Mouse (Mus musculus): ENCODE results near the gene Magee2.
"Not testable (repeated sequence)": the region's sequence is repeated elsewhere in the genome, so short reads cannot be mapped to it uniquely, and the experiment has no call there.

The Magee2 gene

DNA sequence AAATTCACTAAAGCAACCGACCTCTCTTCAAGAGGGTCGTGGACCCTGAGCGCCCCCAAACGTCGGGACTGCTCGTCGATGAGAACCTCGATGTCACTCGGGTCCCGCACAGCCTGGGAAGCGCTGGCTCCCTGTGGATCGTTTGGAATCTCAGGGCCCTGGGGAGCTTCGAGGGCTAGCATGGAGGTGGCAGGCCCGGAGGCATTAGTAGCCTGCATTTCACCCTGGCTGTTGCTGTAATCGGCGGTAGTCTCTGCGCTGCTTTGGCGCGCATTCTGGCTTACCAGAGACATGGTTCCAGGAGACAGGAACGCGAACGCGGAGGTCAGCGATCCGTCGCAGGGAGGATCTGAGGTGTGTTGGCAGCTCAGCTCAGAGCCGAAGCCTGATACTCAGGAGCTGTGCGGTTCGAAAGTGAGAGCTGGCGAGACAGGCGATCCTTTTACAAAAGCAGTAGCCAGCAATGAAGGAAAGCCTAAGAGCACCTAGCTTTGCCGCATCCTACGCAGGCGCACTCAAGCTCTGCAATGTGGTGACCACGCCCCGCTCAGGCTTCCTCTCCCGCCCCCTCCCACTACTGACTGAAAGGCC, at the start of gene Magee2:
Magee2 (minus strand) TSS at position 517 of the 591 bp plus-strand sequence.
- peak; percentile 18 for DNase-seq

DNA sequence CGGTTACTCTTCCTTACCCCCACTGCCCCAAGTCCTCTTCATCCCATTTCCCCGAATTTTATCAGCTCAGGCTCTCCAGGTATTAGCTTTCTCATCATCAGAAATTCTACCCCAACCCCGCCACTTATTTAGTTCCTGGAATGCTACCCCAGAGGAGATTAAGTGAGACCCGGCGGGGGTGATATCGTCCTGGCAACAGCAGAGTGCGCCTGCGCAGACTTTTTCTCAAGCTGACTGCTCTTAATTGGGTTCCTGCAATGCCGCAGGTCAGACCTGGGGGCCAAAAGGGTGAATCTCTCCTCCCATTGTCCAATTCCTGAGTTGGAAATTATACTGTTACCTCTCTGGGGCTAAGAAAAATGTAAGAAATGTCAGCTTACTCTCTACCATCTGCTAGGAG, 3.5 kb downstream of the Magee2 start:
- DNase-seq = no peak

DNA sequence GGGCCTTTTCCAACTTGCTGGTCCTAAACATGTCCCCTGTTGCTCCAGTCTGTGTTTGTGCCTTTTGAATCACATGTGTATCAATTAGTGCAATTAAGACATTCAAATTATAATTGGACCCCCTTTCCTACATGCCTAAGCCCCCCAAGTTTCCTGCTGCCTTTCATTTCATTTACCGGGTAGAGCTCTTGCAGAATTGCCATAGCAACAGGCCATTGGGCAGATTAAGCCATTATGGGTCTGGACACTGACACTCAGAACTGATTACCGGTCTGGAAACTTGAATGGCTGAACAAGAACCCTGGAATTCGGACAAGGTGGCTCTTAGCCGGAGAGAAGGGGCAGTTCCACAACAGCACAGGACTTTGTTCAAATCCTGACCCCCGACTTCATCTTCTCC, 39.5 kb downstream of the Magee2 start:
- not testable (repeated sequence) for DNase-seq

DNA sequence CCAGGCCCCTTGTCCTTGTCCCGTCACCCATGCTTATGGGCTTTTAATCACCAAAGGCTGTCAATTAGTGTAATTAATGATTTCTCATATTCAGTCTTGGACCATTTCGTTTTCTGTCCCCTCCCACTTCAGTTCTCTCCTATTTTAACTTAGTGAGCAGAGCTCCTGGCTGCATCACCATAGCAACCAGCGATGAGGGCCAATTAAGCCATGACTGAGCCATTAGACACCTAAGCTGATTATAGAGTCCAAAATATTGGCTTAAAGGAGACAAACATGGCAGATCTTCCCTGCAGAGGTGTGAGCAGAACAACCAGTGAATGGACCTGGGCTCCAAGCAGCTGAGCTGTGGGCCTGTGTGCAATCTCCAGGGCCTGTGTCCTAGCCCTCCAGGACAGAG, 40.1 kb downstream of the Magee2 start:
- DNase-seq = not testable (repeated sequence)

DNA sequence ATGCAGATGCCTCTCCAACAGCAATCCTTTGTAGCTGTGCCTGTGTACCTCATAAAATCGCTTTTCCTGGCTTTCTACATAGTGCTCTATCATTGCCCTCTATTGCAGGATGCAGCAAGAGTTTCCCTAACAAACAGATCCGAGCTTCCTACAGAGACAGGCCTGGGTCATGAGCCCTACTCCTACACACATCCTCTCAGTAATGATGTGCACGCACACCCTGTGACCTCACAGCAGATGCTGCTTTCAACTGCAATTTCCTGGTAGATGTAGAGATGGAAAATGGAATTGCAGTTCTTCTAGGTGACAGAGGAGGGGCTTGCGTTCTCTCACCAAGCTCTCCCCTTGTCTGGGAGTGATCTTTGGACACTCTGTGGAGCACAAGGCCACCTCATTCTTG, 43.4 kb downstream of the Magee2 start:
- DNase-seq = not testable (repeated sequence)

Data from lung, postnatal 14 days (tissue).